Mouse (Mus musculus) brain, embryonic 18.5 days (tissue): ENCODE data around the gene Kremen1.

Source experiments
- DNase-seq: peaks from one replicate; pipeline ENCODE4 v3.0.0-alpha.2; 2012; ENCODE audit warnings: low read depth, low spot score

The Kremen1 gene

DNA sequence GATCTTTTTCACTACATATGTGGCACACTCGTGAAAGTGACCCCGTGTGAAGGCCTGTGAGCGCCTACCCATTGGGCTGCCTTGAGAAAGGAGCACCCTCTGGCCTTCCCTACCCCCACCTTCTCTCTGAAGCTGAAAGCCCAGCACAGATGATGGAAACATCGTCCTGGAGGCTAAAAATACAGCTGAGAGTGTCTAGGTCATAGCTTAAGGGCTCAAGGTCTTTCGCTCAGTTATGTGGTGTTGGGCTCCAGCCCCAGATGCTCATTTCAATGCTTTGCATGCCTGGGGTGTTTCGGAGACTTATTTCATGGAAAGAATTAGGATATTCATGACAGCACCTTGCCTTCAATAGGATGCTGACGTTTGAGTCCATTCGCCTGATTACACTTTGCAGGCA is 4.4 kb upstream of the Kremen1 start:
- no peak for DNase-seq

DNA sequence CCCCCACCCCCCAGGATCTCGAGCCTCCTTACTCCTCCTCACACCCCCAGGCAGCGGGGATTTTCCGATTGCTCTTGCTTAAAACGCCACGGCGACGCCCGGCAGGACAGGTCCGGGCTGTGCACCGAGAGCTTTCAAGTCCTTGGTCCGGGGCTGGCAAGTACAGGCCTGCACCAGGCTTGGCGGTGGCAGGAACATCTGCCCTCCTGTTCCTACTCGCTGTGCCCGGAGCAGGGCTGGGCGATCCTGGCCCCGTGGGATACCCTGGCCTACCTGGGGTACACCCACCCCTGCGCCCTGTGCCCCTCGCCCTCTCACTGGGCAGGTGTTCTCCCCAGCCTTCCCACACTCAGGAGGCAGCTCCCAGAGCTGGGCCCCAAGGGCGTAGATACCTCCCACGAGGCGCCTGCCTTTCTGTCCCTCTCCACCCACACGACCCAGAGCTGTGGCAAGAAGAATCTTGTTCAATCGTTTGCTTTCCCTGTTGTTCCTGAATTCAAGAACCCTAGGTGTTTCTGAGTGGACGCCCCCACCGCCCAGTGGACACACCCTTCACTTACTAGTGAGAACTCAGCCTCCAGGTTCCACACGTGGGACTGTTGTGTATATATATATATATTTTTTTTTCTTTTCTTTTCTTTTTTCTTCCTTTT is 1.8 kb upstream of the Kremen1 start:
- DNase-seq, result no peak

DNA sequence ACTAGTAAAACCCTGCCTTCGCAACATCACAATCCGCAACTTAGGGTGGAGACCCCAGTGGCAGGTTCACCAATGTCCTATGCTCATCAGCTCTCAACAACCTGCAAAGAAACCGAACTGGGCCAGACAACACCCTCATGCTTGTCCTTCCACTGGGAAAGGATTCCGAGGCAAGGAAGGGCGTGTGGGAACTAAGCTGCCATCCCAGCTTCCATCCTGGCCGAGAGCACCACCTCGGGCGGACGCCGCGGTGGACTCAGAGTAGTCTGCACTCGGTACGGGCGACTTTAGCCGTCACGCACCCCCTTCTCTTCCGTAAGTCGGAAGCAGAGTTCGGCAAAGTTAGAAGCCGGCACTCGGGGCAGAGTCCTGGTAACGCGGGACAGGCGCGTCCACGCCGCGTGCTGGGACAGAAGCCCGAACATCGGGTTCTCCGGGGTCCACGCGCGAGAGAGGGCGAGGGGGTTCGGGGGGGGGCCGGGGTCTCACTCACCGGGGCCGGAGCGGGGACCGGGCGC is 357 bp downstream of the Kremen1 start:
- no peak for DNase-seq

DNA sequence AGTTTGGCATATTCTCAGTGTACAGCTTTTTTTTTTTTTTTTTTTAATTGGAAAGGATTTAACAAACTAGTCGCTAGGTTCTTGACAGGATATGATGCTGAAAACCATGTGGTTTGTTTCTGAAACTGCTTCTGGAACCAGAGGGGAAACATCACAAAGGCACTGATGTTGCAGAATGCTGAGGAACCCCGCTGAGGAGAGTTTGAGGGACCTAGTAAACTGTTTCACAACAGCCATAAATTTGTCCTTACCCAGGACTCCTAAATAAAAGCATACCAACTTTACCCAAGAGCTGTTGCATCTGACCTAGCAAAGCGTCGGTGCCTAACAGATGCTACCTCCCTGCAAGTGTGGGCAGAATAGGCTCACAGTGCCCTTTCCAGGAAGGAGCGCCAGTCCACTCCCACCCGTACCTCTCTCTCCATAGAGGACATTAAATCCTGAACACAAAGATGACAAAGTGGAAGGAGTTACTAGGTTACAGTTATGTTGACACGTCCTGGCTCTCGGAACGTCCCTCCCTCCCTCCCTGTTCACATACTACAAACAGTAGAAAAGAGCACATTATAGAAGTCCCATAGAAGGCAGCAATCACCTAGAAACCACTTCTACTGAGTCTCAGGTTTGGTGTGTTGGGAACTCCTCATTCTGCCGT is 1.3 kb downstream of the Kremen1 start:
- no peak for DNase-seq

DNA sequence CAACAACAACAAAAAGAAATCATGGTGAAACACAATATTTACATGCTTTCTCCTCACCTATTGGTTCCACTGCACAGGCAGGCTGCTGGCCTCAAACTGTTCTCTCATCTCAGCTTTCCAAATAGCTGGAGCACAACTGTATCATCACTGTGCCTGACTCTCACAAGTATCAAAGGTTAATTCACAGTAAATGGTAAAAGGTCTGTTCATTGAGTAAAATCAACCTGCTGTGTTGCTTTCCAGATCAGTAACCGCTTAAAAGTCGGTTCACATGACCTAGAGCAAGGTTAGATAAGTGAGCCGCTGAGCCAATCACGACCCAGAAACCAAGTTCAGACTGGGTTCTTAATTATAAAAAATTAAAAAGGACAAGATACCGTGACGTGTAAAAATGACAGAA is 3.3 kb downstream of the Kremen1 start:
- no peak for DNase-seq

DNA sequence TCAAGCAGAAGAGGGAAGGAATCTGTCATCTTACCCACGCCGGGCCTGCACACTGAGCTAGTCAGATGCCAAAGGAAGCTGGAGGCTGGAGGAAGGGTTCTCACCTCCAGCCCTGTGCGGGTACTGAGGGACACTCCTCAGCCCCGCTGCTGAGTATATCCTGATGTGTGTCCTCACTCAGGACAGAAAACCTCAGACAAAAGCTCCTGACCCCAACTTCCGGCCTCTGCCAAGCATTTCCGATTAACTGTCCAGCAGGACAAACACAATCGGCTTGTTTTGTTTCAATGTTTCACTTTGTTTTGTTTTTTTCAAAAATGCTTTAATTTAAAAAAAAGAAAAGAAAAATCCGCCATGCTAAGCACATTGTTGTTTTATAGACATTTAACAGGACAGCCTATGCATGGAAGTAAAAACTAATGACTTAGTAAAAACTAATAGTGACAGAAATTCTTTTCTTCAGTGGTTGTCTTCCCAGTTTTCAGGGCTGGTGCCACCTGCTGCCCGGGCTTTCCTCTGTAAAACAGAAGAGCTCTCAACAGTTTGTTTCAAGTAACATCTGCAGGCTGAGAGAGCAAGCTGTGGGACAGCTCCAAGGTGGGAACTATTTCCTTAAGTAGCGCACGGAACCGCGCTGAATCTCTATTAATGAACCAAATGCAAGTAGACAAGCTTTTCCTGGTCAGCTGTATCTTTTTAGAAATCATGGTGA is 4.1 kb downstream of the Kremen1 start:
- no peak for DNase-seq

DNA sequence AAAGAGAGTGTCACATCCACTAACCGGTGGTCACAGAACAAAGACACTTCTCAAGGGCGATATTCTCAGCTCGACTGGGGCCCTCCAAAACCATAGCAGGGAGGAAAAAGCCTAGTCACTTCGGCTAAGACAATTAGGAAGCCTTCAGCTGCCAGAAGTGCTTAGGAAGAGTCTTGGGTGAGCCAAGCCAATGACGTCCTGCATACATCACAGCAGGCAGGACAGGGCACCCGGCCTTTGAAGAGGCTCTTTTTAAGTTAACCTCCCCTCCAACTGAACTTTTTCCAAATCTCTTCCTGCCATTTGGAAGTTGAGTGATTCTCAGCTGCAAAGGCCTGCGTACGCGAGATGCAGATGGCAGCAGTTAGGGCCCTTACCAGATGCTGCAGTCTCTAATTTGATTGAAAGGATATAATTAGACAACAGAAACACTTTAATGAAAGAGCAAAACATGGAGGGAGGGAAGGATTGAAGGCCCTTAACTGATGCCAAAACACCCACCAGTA is 5.8 kb downstream of the Kremen1 start:
- peak; percentile 47 for DNase-seq

DNA sequence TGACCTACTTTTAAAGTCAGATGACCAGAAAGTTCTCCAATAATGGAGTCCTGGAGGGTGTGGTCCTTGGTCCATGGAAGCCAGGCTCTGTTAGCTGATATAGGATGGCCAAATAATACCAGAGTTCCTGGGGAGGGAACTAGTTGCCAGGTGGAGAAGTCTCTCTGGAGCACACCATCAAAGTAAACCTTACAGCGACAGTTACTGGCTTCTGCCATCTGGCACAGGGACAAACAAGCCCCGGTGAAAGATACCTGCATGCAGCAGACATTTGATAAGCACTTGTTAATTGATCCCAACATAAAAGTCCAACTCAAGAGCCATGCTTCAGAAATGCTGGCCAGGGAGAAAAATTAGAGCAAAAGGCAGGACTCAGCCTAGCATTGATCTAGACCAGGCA is 7.3 kb downstream of the Kremen1 start:
- DNase-seq, result no peak

DNA sequence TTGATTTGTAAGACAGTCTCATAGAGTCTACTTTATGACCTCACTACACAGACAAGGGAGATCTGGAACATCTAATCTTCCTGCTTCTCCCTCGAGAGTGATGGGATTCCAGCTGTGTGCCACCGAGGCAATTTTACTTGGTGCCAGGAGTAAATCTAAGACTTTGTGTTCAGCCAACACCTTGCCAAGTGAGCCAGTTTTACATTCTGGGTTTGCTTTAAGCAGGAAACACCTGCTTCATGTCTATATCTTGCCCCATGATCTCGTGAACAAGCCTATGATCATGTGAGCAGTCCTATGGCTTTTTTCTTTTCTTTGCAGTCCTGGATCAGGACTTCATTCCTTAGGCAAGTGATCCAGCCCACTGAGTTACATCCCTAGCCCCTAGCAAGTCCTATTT is 7.8 kb downstream of the Kremen1 start:
- DNase-seq, result no peak

DNA sequence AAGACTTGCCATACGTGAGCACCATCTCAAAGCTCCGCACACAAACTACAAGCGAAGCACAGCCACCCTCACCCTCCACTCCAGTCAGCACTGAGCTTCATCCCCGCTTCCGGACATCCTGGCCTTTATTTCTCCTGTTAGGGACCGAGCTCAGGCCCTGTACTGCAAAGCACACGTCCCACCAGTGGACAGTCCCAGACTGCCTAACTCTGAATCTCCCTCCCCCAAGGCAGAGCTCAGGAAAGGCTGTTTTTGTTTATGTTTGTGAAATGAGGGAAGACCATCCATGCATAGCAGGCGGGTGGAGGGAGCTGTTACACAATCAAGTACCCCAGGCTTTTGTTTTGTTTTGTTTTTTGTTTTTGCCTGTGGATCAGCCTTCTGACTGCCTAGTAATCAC is 8.6 kb downstream of the Kremen1 start:
- DNase-seq, result no peak

DNA sequence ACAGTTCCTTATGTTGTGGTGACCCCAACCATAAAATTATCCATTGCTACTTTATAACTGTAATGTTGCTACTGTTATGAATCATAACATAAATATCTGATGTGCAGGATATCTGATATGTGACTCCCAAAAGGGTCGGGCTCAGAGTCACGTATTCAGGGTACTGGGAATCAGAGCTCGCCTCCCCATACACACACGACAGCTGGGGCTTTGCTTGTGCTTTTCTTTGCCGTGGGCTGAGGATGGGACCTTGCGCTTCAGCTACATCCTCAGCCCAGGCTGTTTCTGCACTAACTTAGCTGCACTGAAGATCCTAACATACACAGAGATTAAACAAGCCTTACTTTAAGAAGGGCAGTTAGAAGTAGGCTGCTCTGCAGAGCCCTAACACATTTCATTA is 10.2 kb downstream of the Kremen1 start:
- DNase-seq, result no peak

DNA sequence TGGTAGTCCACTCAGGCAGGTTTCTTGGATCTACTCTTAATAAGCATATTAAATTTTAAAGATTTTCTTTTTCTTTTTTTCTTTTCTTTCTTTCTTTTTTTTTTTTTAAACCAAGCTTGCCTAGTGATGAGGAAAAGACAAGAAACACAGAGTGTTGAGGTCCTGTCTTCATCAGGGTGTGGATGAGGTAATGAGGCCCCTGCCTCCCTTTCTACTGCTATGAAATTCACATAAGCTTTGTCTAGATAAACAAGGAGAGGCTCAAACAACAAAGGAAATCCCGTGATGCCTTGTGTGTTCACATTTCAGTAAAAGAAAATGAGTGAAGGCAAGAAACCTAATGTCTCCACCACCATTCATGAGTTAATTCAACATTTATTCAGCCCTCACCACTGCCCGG is 13.2 kb downstream of the Kremen1 start:
- no peak for DNase-seq

DNA sequence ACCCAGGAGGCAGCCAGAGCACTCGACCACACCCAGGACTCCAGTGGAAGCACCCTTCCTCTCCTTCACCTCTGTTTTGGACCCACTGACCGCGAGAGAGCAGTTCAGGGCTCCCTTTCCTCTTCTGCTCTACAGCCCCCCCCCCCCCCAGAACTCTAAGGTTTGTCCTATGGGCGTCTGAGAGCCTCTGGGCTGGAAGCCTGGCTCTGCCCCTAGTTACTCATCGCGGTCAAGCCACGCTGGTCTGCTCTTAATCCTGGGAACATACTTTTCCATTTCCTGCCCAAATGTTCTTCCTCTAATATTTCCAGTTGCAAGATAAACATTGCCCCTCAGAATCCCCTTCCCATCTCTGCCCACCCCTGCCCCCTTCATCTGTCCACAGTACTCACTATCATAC is 15.9 kb downstream of the Kremen1 start:
- no peak for DNase-seq

DNA sequence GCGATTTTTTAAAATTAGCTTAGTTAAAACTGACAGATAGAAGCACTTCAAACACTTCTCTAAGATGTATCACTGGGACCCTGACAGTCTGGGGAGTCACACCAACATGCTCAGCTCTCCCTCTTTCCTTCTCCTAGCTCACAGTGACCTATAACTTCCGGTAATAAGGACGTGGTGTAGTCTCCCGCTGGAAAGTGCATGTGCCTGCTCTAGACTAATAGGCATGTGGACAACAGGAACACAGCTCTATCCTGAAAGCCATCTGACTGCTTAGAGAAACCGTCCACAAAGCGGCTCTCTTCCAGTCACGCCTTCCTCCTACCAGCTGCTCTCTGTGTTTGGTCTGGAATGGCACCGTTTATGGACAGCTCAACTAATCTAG is 16.6 kb downstream of the Kremen1 start:
- no peak for DNase-seq

DNA sequence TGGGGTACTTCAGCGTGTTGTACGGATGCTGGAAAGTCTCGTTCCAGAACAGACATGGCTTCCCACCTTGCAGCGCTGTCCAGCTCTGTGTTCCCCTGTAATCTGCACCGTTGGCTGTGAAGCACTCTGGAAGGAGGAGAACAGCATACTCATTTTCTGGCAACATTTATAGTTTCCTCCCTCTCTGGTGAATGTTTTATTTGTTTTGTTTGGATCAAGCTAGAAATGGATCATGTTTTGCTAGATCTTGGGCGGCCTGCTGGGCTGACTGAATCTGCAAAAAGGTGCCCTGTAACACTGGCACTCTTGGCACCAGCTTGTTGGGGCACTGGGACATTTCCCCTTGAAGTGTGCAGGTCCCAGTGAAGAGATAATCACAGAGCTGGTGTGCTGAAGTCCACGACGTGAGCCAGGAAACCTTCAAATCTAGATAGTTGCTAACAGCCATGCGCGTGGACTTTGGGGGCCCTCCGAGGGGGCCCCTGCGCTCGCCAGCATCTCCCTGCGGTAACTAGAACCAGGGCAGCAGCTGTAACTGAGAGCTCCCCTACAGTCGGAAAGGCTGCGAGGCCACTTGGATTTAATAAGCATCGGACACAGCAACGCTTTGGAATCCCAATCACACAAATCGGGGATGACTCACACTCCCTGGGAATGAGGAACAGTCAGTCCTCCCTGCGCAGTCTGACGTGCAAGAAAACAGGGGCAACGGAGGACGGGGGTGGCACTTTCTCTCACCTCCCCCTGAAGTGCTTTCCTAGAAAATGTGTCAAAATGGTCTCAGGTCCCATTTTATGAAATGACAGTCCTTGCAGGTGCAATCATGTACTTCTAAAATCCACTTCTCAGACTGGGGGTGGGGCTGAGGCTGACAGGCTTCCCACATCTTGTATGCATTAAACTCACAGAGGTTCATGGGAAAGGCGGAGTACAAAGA is 17.3 kb downstream of the Kremen1 start:
- DNase-seq, result no peak

DNA sequence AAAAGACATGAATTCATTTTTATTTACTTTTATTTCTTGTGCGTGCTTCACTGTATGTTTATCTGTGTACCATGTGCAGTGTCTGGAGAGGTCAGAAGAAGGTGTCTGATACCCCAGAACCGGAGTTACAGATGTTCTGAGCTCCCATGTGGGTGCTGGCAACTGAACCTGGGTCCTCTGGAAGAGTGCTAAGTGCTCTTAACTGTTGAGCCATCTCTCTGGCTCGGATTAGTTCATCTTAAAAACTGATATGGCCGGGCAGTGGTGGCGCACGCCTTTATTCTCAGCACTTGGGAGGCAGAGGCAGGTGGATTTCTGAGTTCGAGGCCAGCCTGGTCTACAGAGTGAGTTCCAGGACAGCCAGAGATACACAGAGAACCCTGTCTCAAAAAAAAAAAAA is 18.1 kb downstream of the Kremen1 start:
- DNase-seq, result no peak

DNA sequence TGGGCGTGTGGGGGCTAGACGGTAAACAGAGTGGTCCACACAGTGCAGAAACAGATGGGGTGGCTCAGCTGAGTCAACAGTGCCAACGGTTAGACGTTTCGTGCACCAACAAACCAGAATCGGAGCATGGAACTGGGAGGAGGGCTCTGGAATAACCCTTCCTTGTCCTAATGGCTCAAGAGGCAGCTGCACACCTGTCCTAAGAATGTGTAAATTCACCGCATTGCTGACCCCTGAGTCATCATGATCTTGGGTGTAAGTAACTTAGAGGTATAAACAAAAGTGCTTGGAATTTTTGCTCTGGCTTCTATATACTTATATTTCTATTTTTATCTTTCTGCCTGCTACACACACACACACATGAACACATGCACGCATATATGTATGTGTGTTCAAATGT is 19.2 kb downstream of the Kremen1 start:
- DNase-seq, result no peak

DNA sequence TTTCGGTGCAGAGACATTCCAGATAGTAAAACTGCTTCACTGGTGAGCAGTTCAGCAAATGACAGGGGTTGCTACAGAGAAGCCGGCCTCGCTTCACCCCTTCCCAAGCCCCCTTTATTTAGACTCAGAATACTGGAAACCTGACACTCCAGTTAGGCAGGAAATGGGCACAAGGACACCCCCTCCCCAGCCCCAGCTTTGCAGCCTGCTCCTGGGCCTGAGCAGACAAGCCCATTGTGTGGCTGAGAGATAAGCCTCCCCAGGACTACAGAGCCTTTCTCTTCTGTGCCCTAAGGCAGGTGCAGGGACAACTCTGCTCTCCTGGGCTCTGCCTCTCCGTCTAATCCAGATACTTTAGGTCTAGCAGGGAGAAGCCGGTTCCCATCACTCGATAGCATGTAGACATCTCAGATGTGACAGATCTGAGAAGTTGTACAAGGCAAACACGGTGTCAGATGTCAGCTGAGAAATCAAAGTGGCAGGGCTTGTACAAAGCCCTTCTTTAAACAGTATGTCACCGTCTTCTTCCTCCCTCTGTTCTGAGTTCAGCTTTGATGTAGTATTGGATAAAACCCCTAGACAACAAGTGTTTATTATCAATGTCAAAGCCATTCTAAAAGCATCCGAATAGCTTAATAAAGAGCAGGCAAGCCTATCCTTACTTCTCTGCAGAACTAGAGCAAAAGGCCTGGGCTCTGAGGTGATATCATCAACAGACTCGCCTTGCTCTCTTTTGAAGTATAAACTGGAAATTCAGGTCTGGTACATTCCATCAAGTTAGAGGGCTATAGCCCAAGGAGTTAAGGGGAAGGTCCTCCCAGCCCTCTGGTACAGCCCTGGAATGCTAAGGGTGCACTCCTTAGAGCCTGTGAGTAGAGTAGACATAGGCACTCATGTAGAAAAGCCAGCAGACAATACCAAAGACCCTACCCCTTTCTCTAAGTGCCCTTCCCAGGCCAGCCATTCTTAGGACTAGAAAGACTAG is 21.4 kb downstream of the Kremen1 start:
- DNase-seq, result no peak

DNA sequence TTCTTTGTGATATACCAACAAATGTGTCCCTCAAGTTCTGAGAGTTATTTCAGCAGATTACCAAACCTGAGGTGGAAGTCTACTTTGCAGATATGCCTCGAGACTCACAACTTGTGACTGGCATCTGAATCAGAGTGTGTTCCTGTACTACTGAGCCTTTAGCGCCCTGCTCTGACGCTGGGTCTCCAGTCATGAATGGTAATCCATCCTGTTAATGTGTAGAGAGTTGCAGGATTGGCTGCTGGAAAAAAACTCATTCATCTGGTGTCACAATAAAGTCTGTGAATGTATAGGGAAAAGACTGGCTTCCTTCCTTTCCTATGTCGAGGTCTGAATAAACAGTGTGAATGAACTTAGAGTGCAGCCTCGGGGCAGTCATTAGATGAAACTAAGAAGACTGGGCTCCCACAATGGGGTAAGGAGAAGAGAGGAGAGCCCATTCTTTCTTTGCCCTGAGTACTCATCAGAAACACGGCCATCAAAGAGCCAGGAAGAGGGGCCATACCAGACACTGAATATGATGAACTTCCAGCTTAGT is 41.4 kb downstream of the Kremen1 start:
- DNase-seq, result no peak

DNA sequence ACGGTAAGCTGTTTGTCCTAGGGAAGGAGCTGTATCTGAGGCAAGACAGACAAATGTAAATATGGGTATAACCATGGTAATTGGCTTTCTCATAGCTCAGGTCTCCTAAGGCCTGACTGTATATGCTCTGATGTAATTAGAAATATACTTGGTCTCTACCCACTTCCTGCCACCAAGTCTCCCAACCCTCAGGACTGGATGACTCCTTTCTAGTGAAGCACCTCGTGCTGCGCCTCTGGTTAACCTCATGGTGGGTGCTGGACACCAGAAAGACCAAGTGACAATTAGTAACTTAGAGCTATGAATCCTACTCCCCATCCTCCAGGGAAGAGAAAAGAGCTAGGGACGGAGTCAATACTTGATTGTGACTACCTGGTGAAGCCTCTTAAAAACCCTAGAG is 42.0 kb downstream of the Kremen1 start:
- no peak for DNase-seq
